Mouse (Mus musculus) liver, embryonic 14.5 days (tissue): Measurements from ENCODE around the gene Slc17a8. TPM values are rescaled to one million over a fixed set of nuclear protein-coding genes. Genes with fewer than 3 reads are reported as not detected.

ENCODE experiments used
- ATAC-seq: fragments of 200-750 bp; cut with Nextera tagmentation; 2 replicates; pipeline ENCODE4 v1.8.0; 2017; ENCODE audit warnings: moderate number of reproducible peaks, mild to moderate bottlenecking, moderate library complexity; ENCODE audit not compliant: insufficient read depth
- DNase-seq, 3 experiments: peaks; one replicate each; pipeline ENCODE4 v3.0.0-alpha.2; 2012 to 2013; ENCODE audit warnings: low read depth in 3 of 3, low spot score in 3 of 3
- H3K27ac ChIP-seq: fragments of 300-500 bp; sonication (generic); 2 replicates; pipeline ENCODE4 v1.5.1; 2014; ENCODE audit warnings: moderate library complexity, mild to moderate bottlenecking, control low read depth, inconsistent platforms
- H3K27me3 ChIP-seq: fragments of 300-500 bp; sonication (generic); 2 replicates; pipeline ENCODE4 v1.6.1; 2014; ENCODE audit warnings: mild to moderate bottlenecking, low read length, moderate library complexity; ENCODE audit not compliant: control insufficient read depth, insufficient read depth
- H3K36me3 ChIP-seq: fragments of 300-500 bp; sonication (generic); replicated peaks from 2 replicates; pipeline ENCODE4 v1.6.1; 2014; ENCODE audit warnings: low read depth; ENCODE audit not compliant: control insufficient read depth, insufficient read depth
- H3K4me1 ChIP-seq, 2 experiments: fragments of 200-500 bp in 1 of 2; fragments of 300-500 bp in 1 of 2; sonication (generic) in 1 of 2; replicated peaks; 2 replicates each; pipeline ENCODE4 v1.6.1; 2012 to 2014; ENCODE audit warnings: antibody characterized with exemption in 1 of 2, inconsistent platforms in 1 of 2, low read length in 1 of 2; ENCODE audit not compliant: control insufficient read depth in 2 of 2, insufficient read depth in 2 of 2
- H3K4me2 ChIP-seq: fragments of 300-500 bp; sonication (generic); 2 replicates; pipeline ENCODE4 v1.6.1; 2014; ENCODE audit warnings: low read depth, mild to moderate bottlenecking, control low read depth, moderate library complexity
- H3K4me3 ChIP-seq, 2 experiments: fragments of 200-500 bp in 1 of 2; fragments of 300-500 bp in 1 of 2; sonication (generic) in 1 of 2; 2 replicates each; pipeline ENCODE4 v1.5.1; 2012 to 2014; ENCODE audit warnings: low read depth in 2 of 2, low read length in 2 of 2, mild to moderate bottlenecking in 2 of 2, control low read depth in 1 of 2, inconsistent platforms in 1 of 2, moderate library complexity in 1 of 2; ENCODE audit not compliant: insufficient read depth in 1 of 2
- H3K9ac ChIP-seq: fragments of 300-500 bp; sonication (generic); replicated peaks from 2 replicates; pipeline ENCODE4 v1.6.1; 2014; ENCODE audit warnings: mild to moderate bottlenecking, control low read depth, moderate library complexity
- H3K9me3 ChIP-seq: fragments of 300-500 bp; sonication (generic); 2 replicates; pipeline ENCODE4 v1.6.1; 2016; ENCODE audit warnings: low read length, mixed read lengths; ENCODE audit not compliant: control insufficient read depth
- CTCF ChIP-seq: IDR thresholded peaks from 2 replicates; pipeline ENCODE4 v1.5.1; 2016; ENCODE audit warnings: antibody characterized with exemption, low read depth, control low read depth
- EP300 ChIP-seq: IDR thresholded peaks from 2 replicates; pipeline ENCODE4 v1.6.1; 2016; ENCODE audit warnings: antibody characterized with exemption, low read depth
- WGBS: fragments of 180-500 bp; shearing (Covaris S2); extraction: QIAGEN DNeasy Blood & Tissue Kit; methylation state at CpG from one replicate; pipeline ENCODE4 v1.1.7; 2014; ENCODE audit not compliant: insufficient replicate concordance; 5-methylcytosine and 5-hydroxymethylcytosine counted together
- polyA plus RNA-seq, 2 experiments: library from polyadenylated mRNA; depleted of rRNA in 1 of 2; stranded (reverse) in 1 of 2; unstranded in 1 of 2; fragments of >200 nt; fragmentation: Nextera tagmentation in 1 of 2; extraction: Ambion mirVana in 1 of 2; gene quantifications; 2 replicates each; pipeline versions ENCODE4 v1.2.1 to v1.2.3; 2012 to 2014

The Slc17a8 gene
- polyA plus RNA-seq, 2 experiments, result 0.04 TPM; not detected in 1

DNA sequence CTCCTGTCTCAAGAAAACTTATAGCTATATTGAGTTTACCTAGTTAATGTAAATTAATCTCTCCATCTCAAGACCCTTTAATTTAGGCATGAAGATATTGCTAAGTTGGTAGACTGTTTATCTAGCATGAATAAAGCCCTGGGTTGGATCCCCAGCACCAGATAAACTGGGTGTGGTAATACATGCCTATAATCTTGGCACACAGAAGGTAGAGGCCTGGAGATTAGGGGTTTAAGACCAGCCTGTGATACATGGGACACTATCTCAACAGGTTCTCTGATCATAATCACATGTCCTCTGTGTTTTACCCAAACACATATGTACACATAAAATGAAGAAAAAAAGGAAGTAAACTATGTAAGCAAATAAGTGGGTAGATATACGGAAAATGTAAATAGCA lies 32.3 kb downstream of the Slc17a8 start:
- no peaks in the 10 kb centered on the region for H3K27me3 ChIP-seq
- H3K27ac ChIP-seq, result no peak overlapping the region
- H3K4me2 ChIP-seq, result no peak overlapping the region
- no peak for TF ChIP-seq CTCF
- no peak for TF ChIP-seq EP300
- no peak for ATAC-seq
- peaks cover 2 to 8% of the 10 kb centered on the region in 2 experiments; a peak in 2 of 4 replicates for H3K4me1 ChIP-seq
- WGBS, result 72% methylated on average over 1 of the region's 1 CpGs
- H3K36me3 ChIP-seq, result no peaks in the 10 kb centered on the region
- DNase-seq, result no peak
- no peaks in the 10 kb centered on the region for H3K9me3 ChIP-seq
- no peak overlapping the region for H3K4me3 ChIP-seq
- no peak overlapping the region for H3K9ac ChIP-seq

DNA sequence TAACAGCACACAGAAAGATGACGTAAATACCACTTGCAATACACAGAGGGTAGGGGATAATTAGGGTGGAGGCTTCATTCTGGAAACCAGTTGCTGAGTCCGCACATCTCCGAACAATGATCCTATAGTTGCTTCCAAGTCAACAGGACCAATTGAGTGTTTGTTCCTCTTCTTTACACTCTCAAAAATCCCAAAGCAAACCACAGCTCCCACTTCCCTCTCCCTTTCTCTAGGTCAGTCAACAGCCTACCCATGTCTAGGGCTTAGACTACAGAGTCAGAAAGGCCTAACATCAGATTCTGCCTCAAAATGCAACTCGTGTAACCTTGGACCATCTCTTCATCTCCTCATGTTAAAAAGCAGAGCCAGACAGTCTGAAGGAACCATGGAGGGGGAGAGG lies 36.3 kb downstream of the Slc17a8 start:
- no peak overlapping the region for H3K4me3 ChIP-seq
- WGBS, result 77% methylated on average over 4 of the region's 4 CpGs
- no peak overlapping the region for H3K27ac ChIP-seq
- no peak overlapping the region for H3K4me2 ChIP-seq
- DNase-seq (no peak), ATAC-seq (no peak)
- TF ChIP-seq EP300, result no peak
- TF ChIP-seq CTCF, result no peak
- H3K27me3 ChIP-seq, result no peaks in the 10 kb centered on the region
- H3K9ac ChIP-seq, result no peak overlapping the region
- H3K9me3 ChIP-seq, result no peaks in the 10 kb centered on the region
- 0 out of 4 replicates have a peak, but pooled peaks cover 0 to 2% of the 10 kb centered on the region in 2 experiments for H3K4me1 ChIP-seq
- H3K36me3 ChIP-seq, result no peaks in the 10 kb centered on the region

DNA sequence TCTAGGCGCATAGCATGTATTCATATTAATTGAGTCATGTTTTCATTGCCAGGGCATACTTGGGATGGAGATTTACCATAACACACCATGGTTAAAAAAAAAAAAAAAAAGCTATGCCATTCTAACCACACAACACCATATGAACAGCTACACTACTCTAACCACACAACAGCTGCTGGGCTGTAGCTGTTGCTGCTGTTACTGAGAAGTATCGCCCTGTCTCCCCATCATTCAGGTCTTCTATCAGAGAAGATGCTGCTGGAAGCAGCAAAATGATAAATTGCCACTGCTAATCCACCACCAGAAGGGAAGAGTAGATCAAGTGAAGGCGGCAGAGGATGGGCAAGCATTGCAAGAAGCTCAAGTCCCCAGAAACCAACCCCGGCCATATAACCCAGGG lies 42.3 kb downstream of the Slc17a8 start:
- WGBS, result 66% methylated on average over 4 of the region's 4 CpGs
- H3K4me1 ChIP-seq, result peaks cover 0 to 1% of the 10 kb centered on the region in 2 experiments; a peak in 1 of 4 replicates
- H3K27ac ChIP-seq, result no peak overlapping the region
- no peaks in the 10 kb centered on the region for H3K9me3 ChIP-seq
- H3K9ac ChIP-seq, result no peak overlapping the region
- H3K36me3 ChIP-seq, result no peaks in the 10 kb centered on the region
- ATAC-seq (no peak), DNase-seq (no peak)
- no peak overlapping the region for H3K4me2 ChIP-seq
- H3K4me3 ChIP-seq, result no peak overlapping the region
- TF ChIP-seq CTCF, result no peak
- no peak for TF ChIP-seq EP300
- H3K27me3 ChIP-seq, result no peaks in the 10 kb centered on the region

DNA sequence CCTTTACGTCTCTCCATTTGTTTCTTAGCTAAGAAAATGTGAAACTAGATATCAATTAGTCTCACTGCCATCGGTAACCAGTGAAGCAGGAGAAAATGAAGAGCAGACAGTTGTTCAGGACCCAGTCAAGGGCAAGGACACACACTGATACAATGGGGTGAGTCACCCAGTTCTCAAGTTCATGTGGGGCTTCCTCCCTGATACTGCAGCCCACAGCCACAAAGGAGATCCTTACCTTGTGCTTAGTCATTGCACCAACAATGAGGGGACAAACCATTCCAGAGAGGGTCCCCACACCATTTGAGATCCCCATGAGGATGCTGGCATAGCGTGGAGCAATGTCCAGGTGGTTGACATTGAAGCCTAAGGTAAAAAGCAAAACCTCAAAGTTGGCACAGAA lies 43.4 kb downstream of the Slc17a8 start:
- H3K36me3 ChIP-seq, result no peaks in the 10 kb centered on the region
- no peak overlapping the region for H3K27ac ChIP-seq
- peaks cover 0 to 3% of the 10 kb centered on the region in 2 experiments; a peak in 1 of 4 replicates for H3K4me1 ChIP-seq
- 60% methylated on average over 3 of the region's 3 CpGs for WGBS
- no peaks in the 10 kb centered on the region for H3K27me3 ChIP-seq
- no peaks in the 10 kb centered on the region for H3K9me3 ChIP-seq
- no peak overlapping the region for H3K4me2 ChIP-seq
- ATAC-seq (no peak), DNase-seq (no peak)
- H3K9ac ChIP-seq, result no peak overlapping the region
- H3K4me3 ChIP-seq, result no peak overlapping the region
- no peak for TF ChIP-seq CTCF
- TF ChIP-seq EP300, result no peak

DNA sequence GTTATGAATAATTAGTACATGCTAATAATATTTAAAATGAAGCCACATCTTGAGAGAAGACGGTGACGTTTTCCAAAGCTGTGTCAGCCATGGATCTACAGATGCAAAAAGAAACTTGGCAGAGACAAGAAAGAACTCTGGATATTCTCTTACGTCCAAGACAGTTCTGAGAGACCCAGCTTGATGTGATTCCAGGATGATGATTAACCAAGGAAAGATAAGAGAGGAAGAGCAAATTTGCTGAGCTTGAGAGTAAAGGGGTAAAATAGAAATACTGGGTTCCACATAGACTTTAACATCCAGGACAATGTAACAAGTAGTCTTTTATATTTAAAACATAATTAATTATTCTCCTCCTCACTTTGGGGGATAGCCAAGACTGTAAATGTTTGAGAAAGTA lies 47.6 kb downstream of the Slc17a8 start:
- Histone ChIP-seq H3K27ac (no peak overlapping the region), H3K4me1 (peaks cover 0 to 3% of the 10 kb centered on the region in 2 experiments; a peak in 1 of 4 replicates), H3K4me3 (no peak overlapping the region), H3K36me3 (no peaks in the 10 kb centered on the region), H3K4me2 (no peak overlapping the region), H3K9ac (no peak overlapping the region), H3K27me3 (no peaks in the 10 kb centered on the region), H3K9me3 (no peaks in the 10 kb centered on the region)
- ATAC-seq, result no peak
- TF ChIP-seq CTCF (no peak), EP300 (no peak)
- no peak for DNase-seq
- 67% methylated on average over 3 of the region's 3 CpGs for WGBS
